Mouse (Mus musculus): Measurements from ENCODE around the gene Ppp1r36.

- no peak for TF ChIP-seq CTCF (IDR thresholded peaks at IDR 0.05; ENCODE audit: control insufficient read depth, insufficient read depth, low read length)
- no peak for TF ChIP-seq POLR2A (IDR thresholded peaks at IDR 0.05; ENCODE audit: borderline replicate concordance, control insufficient read depth, low read depth, low read length)
Observed at GRCm38 (mm10) chr12:76415383-76416010, 1.8 kb upstream of the Ppp1r36 start.

All from bone marrow, adult 2 months (tissue).